Mouse (Mus musculus): ENCODE measurements around the gene Zmynd19. TPM values are rescaled to one million over a fixed set of nuclear protein-coding genes. Genes with fewer than 3 reads are reported as not detected.
"Not testable (repeated sequence)": the region's sequence is repeated elsewhere in the genome, so short reads cannot be mapped to it uniquely, and the experiment has no call there.

The Zmynd19 gene
- polyA plus RNA-seq, 1 experiment from 2014 or later: 7.1 TPM

DNA sequence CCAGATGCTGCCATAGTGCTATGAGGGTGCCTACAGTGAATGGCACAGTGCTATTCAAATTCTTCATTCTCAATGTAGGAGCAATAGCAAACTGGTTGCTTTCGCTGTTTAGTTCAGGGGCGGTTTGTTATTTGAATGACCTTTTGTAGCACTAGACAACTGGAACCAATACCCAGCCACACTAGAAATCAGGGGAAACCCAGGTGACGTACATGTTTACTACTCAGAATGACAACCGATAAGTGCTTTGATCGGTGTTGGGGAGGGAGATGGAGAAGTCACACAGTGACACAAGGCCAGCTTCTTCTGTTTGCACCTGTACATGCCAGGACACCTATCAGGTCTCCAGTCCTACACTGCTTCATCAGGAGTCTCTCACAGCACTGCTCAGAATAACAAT, 20.0 kb upstream of the Zmynd19 start:
- Histone ChIP-seq H3K27ac (replicated peaks) (peak overlapping the region; percentile 79; the same call in 1 of the 2 replicates), H3K9ac (ENCODE audit: low read length) (no peak overlapping the region), H3K36me3 (ENCODE audit: control insufficient read depth, insufficient read depth, low read length) (peaks cover 3% of the 10 kb centered on the region), H3K9me3 (ENCODE audit: control insufficient read depth, low read length) (no peaks in the 10 kb centered on the region), H3K4me3 (ENCODE audit: low read depth, low read length) (no peak overlapping the region), H3K4me1 (replicated peaks; ENCODE audit: control insufficient read depth, insufficient read depth) (no peaks in the 10 kb centered on the region), H3K27me3 (ENCODE audit: control insufficient read depth, insufficient read depth, low read length) (no peaks in the 10 kb centered on the region), H3K4me2 (replicated peaks; ENCODE audit: low read depth) (no peak overlapping the region)
- WGBS: 78% methylated on average over 5 of the region's 5 CpGs
- TF ChIP-seq EP300 (optimal IDR thresholded peaks at IDR 0.05) (no peak), CTCF (IDR thresholded peaks at IDR 0.05; ENCODE audit: low read depth) (no peak)
- ATAC-seq (ENCODE audit: low FRiP score, low TSS enrichment) (no peak), DNase-seq (ENCODE audit: low spot score) (no peak)

DNA sequence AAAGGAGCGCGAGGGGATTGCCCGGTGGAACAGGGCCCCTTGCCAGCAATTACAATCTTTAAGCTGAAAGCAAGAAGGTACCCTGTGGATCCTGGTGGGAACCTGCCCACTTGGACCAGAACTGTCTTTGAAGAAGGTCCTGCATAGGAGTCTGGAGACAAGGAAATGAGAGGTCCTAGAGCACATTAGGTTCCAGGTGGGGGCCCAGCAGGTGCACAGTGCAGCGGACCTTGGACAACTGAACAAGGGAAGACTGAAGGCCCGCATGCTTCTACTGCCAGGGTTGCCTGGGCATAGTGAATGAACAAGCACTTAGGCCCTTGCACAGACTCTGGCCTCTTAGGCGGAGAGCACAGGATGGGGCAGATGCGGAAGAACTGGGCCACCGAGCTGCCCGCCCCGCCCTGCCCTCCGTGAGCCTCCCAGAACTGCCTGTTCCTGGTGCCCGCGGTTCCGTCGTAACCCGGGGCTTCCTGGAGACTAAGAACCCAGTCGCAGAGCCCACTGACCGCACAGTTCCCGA, 15.1 kb upstream of the Zmynd19 start:
- WGBS: 2% methylated on average over 16 of the region's 19 CpGs
- DNase-seq (ENCODE audit: low spot score) (peak; percentile 79), ATAC-seq (ENCODE audit: low FRiP score, low TSS enrichment) (peak; percentile 75)
- Histone ChIP-seq H3K4me2 (replicated peaks; ENCODE audit: low read depth) (peak overlapping the region; percentile 86), H3K4me1 (replicated peaks; ENCODE audit: control insufficient read depth, insufficient read depth) (no peaks in the 10 kb centered on the region), H3K27ac (replicated peaks) (peak overlapping the region; percentile 97), H3K36me3 (ENCODE audit: control insufficient read depth, insufficient read depth, low read length) (no peaks in the 10 kb centered on the region), H3K4me3 (ENCODE audit: low read depth, low read length) (peak overlapping the region; percentile 69), H3K27me3 (ENCODE audit: control insufficient read depth, insufficient read depth, low read length) (no peaks in the 10 kb centered on the region), H3K9me3 (ENCODE audit: control insufficient read depth, low read length) (no peaks in the 10 kb centered on the region), H3K9ac (ENCODE audit: low read length) (peak overlapping the region; percentile 81)
- no peak for TF ChIP-seq EP300 (optimal IDR thresholded peaks at IDR 0.05)
- TF ChIP-seq CTCF (IDR thresholded peaks at IDR 0.05; ENCODE audit: low read depth): no peak

DNA sequence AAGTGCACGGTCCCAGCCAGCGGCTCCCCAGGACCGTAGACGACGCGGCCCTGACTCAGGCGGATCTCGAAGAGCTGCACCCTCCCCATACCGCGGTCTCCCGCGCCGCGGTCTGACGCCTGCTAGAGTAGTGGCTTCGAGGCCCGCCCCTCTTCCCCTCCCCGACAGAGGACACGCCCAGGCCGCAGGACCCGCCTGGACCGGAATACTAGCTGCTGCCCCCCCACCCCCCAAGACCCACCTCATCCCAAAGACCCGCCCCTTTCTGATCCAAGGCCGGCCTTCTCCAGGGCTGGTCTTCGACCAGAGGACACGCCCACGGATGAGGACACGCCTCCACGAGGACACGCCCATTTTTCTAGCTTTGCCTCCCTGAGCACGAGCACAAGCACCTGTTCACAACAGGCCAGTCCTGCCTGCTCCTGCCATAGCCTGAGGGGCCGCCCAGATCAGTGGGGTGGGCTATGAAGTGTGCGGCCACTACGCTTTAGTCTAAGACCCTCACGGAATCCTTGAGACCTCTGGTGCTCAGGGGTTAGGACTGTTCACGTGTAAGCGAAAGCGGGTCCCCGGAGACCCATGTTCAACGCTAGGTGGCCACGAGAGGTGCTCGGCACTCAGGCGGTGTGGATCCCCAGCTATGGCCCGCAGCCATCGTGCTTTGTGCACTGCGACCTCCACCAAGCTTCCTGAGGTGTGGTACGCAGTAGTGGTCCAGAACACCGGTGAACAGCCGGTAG, 14.4 kb upstream of the Zmynd19 start, which contains the start of gene Arrdc1:
Gene Arrdc1 (minus strand): TSS at position 196 of the 740 bp plus-strand sequence.
- Histone ChIP-seq H3K36me3 (ENCODE audit: control insufficient read depth, insufficient read depth, low read length) (no peaks in the 10 kb centered on the region), H3K27ac (replicated peaks) (peak within 1 kb of the TSS; percentile 97), H3K27me3 (ENCODE audit: control insufficient read depth, insufficient read depth, low read length) (no peaks in the 10 kb centered on the region), H3K4me1 (replicated peaks; ENCODE audit: control insufficient read depth, insufficient read depth) (no peaks in the 10 kb centered on the region), H3K4me2 (replicated peaks; ENCODE audit: low read depth) (peak within 1 kb of the TSS; percentile 86), H3K4me3 (ENCODE audit: low read depth, low read length) (peak within 1 kb of the TSS; percentile 69), H3K9me3 (ENCODE audit: control insufficient read depth, low read length) (no peaks in the 10 kb centered on the region), H3K9ac (ENCODE audit: low read length) (peak within 1 kb of the TSS; percentile 81)
- peak; percentile 98 for DNase-seq (ENCODE audit: low spot score)
- under 1% methylated on average over 45 of the region's 49 CpGs for WGBS
- TF ChIP-seq CTCF (IDR thresholded peaks at IDR 0.05; ENCODE audit: low read depth): peak; percentile 76
- no peak for TF ChIP-seq EP300 (optimal IDR thresholded peaks at IDR 0.05)
- peak; percentile 95 for ATAC-seq (ENCODE audit: low FRiP score, low TSS enrichment)

DNA sequence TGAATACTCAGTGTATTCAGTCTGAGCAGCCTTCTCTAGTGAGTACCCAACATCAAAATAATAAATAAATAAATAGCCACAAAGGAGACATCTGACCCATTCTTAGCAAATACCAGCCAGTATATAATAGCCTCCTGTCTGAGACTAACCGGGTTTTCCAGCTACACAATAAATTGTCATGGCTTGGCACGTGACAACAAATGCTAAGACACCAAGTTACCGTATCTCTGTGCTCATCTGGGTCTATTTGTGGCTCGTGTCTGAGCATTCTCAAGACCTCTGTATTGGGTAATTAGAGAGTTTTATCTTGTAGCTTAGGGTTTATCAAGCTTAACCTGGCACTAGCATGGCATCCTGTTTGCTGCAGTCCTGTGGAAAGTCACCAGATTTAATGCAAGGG, 7.5 kb upstream of the Zmynd19 start:
- Histone ChIP-seq H3K27me3 (ENCODE audit: control insufficient read depth, insufficient read depth, low read length) (no peaks in the 10 kb centered on the region), H3K4me3 (ENCODE audit: low read depth, low read length) (no peak overlapping the region), H3K4me1 (replicated peaks; ENCODE audit: control insufficient read depth, insufficient read depth) (no peaks in the 10 kb centered on the region), H3K9ac (ENCODE audit: low read length) (no peak overlapping the region), H3K9me3 (ENCODE audit: control insufficient read depth, low read length) (no peaks in the 10 kb centered on the region), H3K36me3 (ENCODE audit: control insufficient read depth, insufficient read depth, low read length) (no peaks in the 10 kb centered on the region), H3K4me2 (replicated peaks; ENCODE audit: low read depth) (no peak overlapping the region), H3K27ac (replicated peaks) (no peak overlapping the region)
- no peak for DNase-seq (ENCODE audit: low spot score)
- TF ChIP-seq EP300 (optimal IDR thresholded peaks at IDR 0.05) (no peak), CTCF (IDR thresholded peaks at IDR 0.05; ENCODE audit: low read depth) (no peak)
- ATAC-seq (ENCODE audit: low FRiP score, low TSS enrichment): no peak
- WGBS: 72% methylated on average over 4 of the region's 4 CpGs

DNA sequence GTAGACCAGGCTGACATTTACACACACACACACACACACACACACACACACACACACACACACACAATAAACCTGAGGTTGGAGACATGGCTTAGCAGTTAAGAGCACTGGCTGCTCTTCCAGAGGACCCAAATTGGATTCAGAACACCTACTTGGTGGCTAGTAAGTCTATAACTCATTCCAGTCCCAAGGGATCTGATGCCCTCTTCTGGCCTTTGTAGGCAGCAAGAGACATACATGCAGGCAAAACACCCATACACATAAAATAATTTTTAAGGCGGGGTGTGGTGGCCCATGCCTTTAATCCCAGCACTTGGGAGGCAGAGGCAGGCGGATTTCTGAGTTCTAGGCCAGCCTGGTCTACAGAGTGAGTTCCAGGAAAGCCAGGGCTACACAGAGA, 5.3 kb upstream of the Zmynd19 start:
- H3K9ac ChIP-seq (ENCODE audit: low read length); H3K4me2 ChIP-seq (replicated peaks; ENCODE audit: low read depth); H3K36me3 ChIP-seq (ENCODE audit: control insufficient read depth, insufficient read depth, low read length); ATAC-seq (ENCODE audit: low FRiP score, low TSS enrichment); H3K4me3 ChIP-seq (ENCODE audit: low read depth, low read length); H3K27me3 ChIP-seq (ENCODE audit: control insufficient read depth, insufficient read depth, low read length); H3K9me3 ChIP-seq (ENCODE audit: control insufficient read depth, low read length); H3K4me1 ChIP-seq (replicated peaks; ENCODE audit: control insufficient read depth, insufficient read depth); H3K27ac ChIP-seq (replicated peaks): not testable (repeated sequence)
- 34% methylated on average over 2 of the region's 2 CpGs for WGBS
- peak; percentile 43 for DNase-seq (ENCODE audit: low spot score)
- TF ChIP-seq CTCF (IDR thresholded peaks at IDR 0.05; ENCODE audit: low read depth): peak; percentile 74

DNA sequence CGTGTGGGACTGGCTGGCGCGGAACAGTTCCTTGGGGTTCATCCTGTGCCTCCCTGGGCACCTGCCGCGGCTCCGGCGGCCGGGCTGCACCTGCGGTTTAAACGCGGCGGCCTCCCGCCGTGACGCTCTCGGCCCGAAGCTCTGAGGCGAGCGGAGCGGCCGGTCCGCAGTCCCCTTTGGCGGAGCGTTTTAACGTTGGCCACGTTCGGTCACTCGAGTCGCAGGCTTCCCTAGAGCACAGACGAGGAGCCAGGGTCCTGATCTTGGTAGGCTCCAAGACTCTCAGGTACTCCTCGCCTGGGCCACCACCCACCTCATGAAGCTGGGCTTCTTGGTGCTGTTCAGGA, 570 bp downstream of the Zmynd19 start:
- H3K9ac ChIP-seq (ENCODE audit: low read length): peak overlapping the region; percentile 87
- H3K4me2 ChIP-seq (replicated peaks; ENCODE audit: low read depth): peak overlapping the region; percentile 97
- no peak for ATAC-seq (ENCODE audit: low FRiP score, low TSS enrichment)
- TF ChIP-seq CTCF (IDR thresholded peaks at IDR 0.05; ENCODE audit: low read depth): no peak
- TF ChIP-seq EP300 (optimal IDR thresholded peaks at IDR 0.05): no peak
- H3K9me3 ChIP-seq (ENCODE audit: control insufficient read depth, low read length): no peaks in the 10 kb centered on the region
- H3K36me3 ChIP-seq (ENCODE audit: control insufficient read depth, insufficient read depth, low read length): peaks cover 7% of the 10 kb centered on the region; the same call in 1 of the 2 replicates
- no peaks in the 10 kb centered on the region for H3K27me3 ChIP-seq (ENCODE audit: control insufficient read depth, insufficient read depth, low read length)
- WGBS: under 1% methylated on average over 31 of the region's 31 CpGs
- DNase-seq (ENCODE audit: low spot score): peak; percentile 42
- no peaks in the 10 kb centered on the region for H3K4me1 ChIP-seq (replicated peaks; ENCODE audit: control insufficient read depth, insufficient read depth)
- H3K27ac ChIP-seq (replicated peaks): peak overlapping the region; percentile 75
- H3K4me3 ChIP-seq (ENCODE audit: low read depth, low read length): peak overlapping the region; percentile 86

Data from stomach, postnatal 0 days (tissue).